Mouse (Mus musculus) liver, postnatal 0 days (tissue): ENCODE results near the gene D030056L22Rik. TPM values are rescaled to one million over a fixed set of nuclear protein-coding genes. Genes with fewer than 3 reads are reported as not detected.

Experiments used
- ATAC-seq: fragments of 200-750 bp; cut with Nextera tagmentation; 2 replicates; pipeline ENCODE4 v1.8.0; 2017; ENCODE audit warnings: mild to moderate bottlenecking, moderate library complexity
- DNase-seq: peaks from one replicate; pipeline ENCODE4 v3.0.0-alpha.2; 2016
- H3K27ac ChIP-seq: fragments of 300-500 bp; sonication (generic); 2 replicates; pipeline ENCODE4 v1.5.1; 2014; ENCODE audit warnings: antibody characterized with exemption, moderate library complexity, mild to moderate bottlenecking, low read depth
- H3K27me3 ChIP-seq: fragments of 300-500 bp; sonication (generic); 2 replicates; pipeline ENCODE4 v1.6.1; 2014; ENCODE audit warnings: low read length, control low read depth, mixed read lengths; ENCODE audit not compliant: insufficient read depth
- H3K36me3 ChIP-seq: fragments of 300-500 bp; sonication (generic); replicated peaks from 2 replicates; pipeline ENCODE4 v1.6.1; 2014; ENCODE audit warnings: mild to moderate bottlenecking, control low read depth, low read length, moderate library complexity, mixed read lengths; ENCODE audit not compliant: insufficient read depth
- H3K4me1 ChIP-seq: fragments of 300-500 bp; sonication (generic); 2 replicates; pipeline ENCODE4 v1.6.1; 2014; ENCODE audit warnings: antibody characterized with exemption, mild to moderate bottlenecking, control low read depth; ENCODE audit not compliant: insufficient read depth
- H3K4me2 ChIP-seq: fragments of 300-500 bp; sonication (generic); 2 replicates; pipeline ENCODE4 v1.6.1; 2014; ENCODE audit warnings: low read depth, mild to moderate bottlenecking, low read length, moderate library complexity, mixed read lengths
- H3K4me3 ChIP-seq: fragments of 300-500 bp; sonication (generic); 2 replicates; pipeline ENCODE4 v1.5.1; 2014; ENCODE audit warnings: low read depth, low read length
- H3K9ac ChIP-seq: fragments of 300-500 bp; sonication (generic); replicated peaks from 2 replicates; pipeline ENCODE4 v1.6.1; 2014; ENCODE audit warnings: mild to moderate bottlenecking, moderate library complexity
- H3K9me3 ChIP-seq: fragments of 300-500 bp; sonication (generic); 2 replicates; pipeline ENCODE4 v1.6.1; 2016; ENCODE audit warnings: mild to moderate bottlenecking, control low read depth, low read length, mixed read lengths
- CTCF ChIP-seq: sonication (generic); IDR thresholded peaks from 2 replicates; pipeline ENCODE4 v1.5.1; 2016; ENCODE audit warnings: antibody characterized with exemption, low read depth
- EP300 ChIP-seq: IDR thresholded peaks from 2 replicates; pipeline ENCODE4 v1.6.1; 2016; ENCODE audit warnings: antibody characterized with exemption, low read depth, mild to moderate bottlenecking
- WGBS: fragments of 180-500 bp; shearing (Covaris S2); extraction: QIAGEN DNeasy Blood & Tissue Kit; methylation state at CpG from one replicate; pipeline ENCODE4 v1.1.7; 2014; ENCODE audit not compliant: insufficient replicate concordance; 5-methylcytosine and 5-hydroxymethylcytosine counted together
- polyA plus RNA-seq: library from polyadenylated mRNA; unstranded; fragments of >200 nt; fragmentation: Nextera tagmentation; extraction: Ambion mirVana; gene quantifications from 2 replicates; pipeline ENCODE4 v1.2.1, GENCODE M21; 2015

D030056L22Rik gene
- polyA plus RNA-seq, 1 experiment from 2014 or later: 18.2 TPM

DNA sequence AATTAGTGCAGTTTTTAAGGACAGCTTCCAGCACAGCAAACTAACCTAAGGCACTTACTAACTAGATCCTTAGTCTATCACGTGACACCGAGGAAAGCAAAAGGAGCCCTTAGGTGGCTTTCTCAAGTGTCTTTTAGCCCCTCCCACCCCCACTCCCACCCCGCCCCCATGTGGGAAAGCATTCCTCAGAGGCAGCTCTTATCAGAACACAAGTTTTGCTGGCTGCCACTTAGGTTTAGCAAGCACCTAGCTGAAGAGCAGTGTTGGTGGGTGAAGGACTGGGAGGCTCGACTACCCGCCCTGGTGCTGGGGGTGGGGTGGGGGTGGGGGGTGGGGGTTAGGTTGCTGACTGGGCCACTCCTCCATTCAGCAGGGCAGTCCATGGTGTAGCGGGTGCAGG is 45.3 kb downstream of the D030056L22Rik start:
- H3K27me3 ChIP-seq: no peaks in the 10 kb centered on the region
- no peaks in the 10 kb centered on the region for H3K4me1 ChIP-seq
- no peak overlapping the region for H3K4me2 ChIP-seq
- TF ChIP-seq CTCF (no peak), EP300 (no peak)
- no peak for DNase-seq
- no peaks in the 10 kb centered on the region for H3K36me3 ChIP-seq
- H3K27ac ChIP-seq: no peak overlapping the region
- no peak overlapping the region for H3K4me3 ChIP-seq
- 48% methylated on average over 6 of the region's 6 CpGs for WGBS
- no peak overlapping the region for H3K9ac ChIP-seq
- ATAC-seq: no peak
- no peaks in the 10 kb centered on the region for H3K9me3 ChIP-seq

DNA sequence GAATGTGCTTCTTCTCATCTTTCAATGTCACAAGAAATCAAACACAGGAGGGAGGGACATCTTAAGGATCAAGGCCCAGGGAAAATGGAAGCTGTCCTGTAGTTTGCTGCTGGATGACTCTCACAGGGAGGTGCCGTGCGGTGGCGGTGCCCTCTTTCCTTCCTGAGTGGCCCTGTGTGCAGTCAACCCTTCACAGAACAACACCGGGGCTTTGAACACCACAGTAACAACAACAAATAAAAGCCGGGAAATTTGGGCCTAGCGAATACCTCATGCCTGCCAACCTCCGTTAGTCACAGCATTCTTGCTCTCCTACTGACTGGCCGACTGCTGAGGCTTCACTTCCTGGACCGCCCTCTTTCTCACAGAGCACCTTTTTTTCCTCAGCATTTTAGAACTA is 45.9 kb downstream of the D030056L22Rik start:
- 62% methylated on average over 9 of the region's 9 CpGs for WGBS
- no peak overlapping the region for H3K9ac ChIP-seq
- no peaks in the 10 kb centered on the region for H3K9me3 ChIP-seq
- H3K27ac ChIP-seq: no peak overlapping the region
- ATAC-seq: no peak
- no peak overlapping the region for H3K4me2 ChIP-seq
- H3K36me3 ChIP-seq: no peaks in the 10 kb centered on the region
- no peaks in the 10 kb centered on the region for H3K4me1 ChIP-seq
- TF ChIP-seq CTCF (no peak), EP300 (no peak)
- no peak for DNase-seq
- no peaks in the 10 kb centered on the region for H3K27me3 ChIP-seq
- H3K4me3 ChIP-seq: no peak overlapping the region

DNA sequence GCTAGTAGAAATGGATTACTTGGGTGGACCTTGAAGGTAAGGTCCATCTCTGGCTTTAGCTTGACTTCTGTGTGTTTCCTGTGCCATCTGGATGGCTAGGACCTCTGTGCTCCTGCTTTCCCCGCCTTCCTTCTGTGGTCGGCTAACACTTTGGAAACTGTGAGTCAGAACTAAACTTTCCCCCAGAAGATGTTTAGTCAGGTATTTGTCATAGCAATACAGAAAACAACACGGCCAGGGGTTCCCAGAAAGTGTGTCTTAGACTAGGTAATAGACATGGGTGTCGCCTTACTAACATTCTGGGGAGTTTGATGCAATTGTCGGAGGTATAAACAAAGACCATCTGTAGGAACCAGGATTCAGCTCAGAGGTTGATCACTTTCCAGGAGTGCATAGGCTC is 53.4 kb downstream of the D030056L22Rik start:
- no peak overlapping the region for H3K4me3 ChIP-seq
- H3K9me3 ChIP-seq: no peaks in the 10 kb centered on the region
- TF ChIP-seq EP300 (no peak), CTCF (no peak)
- H3K4me1 ChIP-seq: no peaks in the 10 kb centered on the region
- no peak overlapping the region for H3K27ac ChIP-seq
- H3K36me3 ChIP-seq: no peaks in the 10 kb centered on the region
- H3K4me2 ChIP-seq: no peak overlapping the region
- no peak overlapping the region for H3K9ac ChIP-seq
- DNase-seq (no peak), ATAC-seq (no peak)
- H3K27me3 ChIP-seq: no peaks in the 10 kb centered on the region
- WGBS: 76% methylated on average over 5 of the region's 5 CpGs

Other genes starting within 250 kb of the D030056L22Rik start
- 87.5 and 93.7 TPM in 2 replicates for gene Ostf1, start 81.4 kb upstream of the D030056L22Rik start, polyA plus RNA-seq
- gene Nmrk1, start 81.2 kb upstream of the D030056L22Rik start, polyA plus RNA-seq: 10.9 and 12.6 TPM in 2 replicates
- gene Carnmt1, start 42.4 kb upstream of the D030056L22Rik start, polyA plus RNA-seq: 13.2 and 15.5 TPM in 2 replicates
- gene Trpm6, start 36.8 kb downstream of the D030056L22Rik start, polyA plus RNA-seq: 0.04 and 0.05 TPM in 2 replicates